Mouse (Mus musculus): Measurements from ENCODE around the gene Rad51b. TPM values are rescaled to one million over a fixed set of nuclear protein-coding genes. Genes with fewer than 3 reads are reported as not detected.
A peak's percentile ranks its signal among the peaks of the same experiment; 100 is the strongest.

Rad51b gene
- polyA plus RNA-seq, 1 experiment from 2014 or later = 8.0 TPM

DNA sequence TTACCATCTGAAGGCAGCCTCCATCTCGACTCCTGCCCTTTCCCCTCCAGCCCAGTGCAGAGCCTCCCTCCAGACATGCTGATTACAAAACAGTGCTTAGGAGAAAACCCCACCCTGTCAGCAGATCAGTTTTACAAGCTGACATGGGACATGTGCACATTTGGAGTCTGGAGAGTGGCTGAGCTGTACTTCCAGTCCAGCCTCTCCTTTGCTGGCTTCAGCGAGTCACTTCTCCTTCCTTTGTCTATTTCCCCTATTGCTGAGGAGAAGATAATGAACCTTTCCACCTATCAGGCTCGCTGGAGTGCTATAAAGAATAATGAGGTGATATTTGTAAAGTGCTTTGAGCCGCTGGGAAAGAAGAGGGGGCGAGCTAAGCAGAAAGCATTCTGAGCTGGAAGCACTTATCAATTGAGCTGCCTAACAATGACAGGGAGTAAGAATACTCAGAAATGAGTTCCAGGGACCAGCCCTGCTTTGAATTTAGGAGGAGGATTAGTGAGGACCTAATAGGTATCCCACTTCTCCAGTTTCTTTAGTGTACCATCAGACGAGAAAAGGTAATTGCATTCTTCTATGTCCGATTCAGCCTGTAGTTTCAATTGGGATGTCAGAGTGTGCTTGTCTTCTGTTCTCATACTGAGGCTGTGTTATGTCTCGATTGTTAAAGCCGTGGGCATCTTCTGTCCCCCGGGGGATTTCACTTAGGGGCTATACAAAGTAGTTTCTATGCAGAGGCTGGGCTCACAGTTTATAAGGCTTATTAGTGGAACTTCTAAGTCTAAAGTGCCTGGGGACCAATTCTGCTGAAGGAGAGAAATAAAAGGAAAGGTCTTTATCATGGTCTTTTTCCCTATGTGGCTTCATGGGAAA is 453.4 kb downstream of the Rad51b start:
- DNase-seq (peak; percentile 81), ATAC-seq (ENCODE audit: insufficient read depth) (peak; percentile 94)
- WGBS = 16% methylated on average over 10 of the region's 10 CpGs
- Histone ChIP-seq H3K27ac (ENCODE audit: low read depth) (peak overlapping the region; percentile 88), H3K4me3 (ENCODE audit: low read depth, low read length) (no peak overlapping the region), H3K4me2 (peak overlapping the region; percentile 31), H3K9ac (peak overlapping the region; percentile 35), H3K9me3 (ENCODE audit: low read depth, low read length) (no peaks in the 10 kb centered on the region), H3K36me3 (ENCODE audit: insufficient read depth) (no peaks in the 10 kb centered on the region), H3K27me3 (ENCODE audit: insufficient read depth, low read length) (no peaks in the 10 kb centered on the region), H3K4me1 (ENCODE audit: insufficient read depth) (peaks cover 55% of the 10 kb centered on the region)
- TF ChIP-seq CTCF (IDR thresholded peaks at IDR 0.05; ENCODE audit: low read depth) = no peak

DNA sequence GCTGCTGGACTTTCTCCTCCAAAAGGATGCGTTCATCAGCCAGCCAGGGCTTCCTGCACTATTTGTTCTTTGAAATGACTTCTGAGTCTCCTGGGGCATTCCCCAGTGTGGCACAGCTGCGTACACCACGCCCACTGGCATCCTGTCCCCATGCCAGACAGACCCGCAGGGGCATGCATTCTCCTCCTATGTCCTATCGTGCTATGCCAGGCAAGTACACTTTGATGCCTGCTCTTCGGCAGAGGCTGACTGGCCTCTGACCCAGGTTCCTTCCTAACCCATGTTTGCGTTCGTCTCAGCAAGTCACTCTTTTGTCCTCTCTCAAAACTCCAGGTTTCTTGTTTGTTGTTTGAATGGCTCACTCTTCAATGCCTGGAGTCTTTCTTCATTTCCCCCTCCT is 454.7 kb downstream of the Rad51b start:
- peak overlapping the region; percentile 24; the same call in 1 of the 2 replicates for H3K9ac ChIP-seq
- H3K9me3 ChIP-seq (ENCODE audit: low read depth, low read length) = no peaks in the 10 kb centered on the region
- H3K27me3 ChIP-seq (ENCODE audit: insufficient read depth, low read length) = no peaks in the 10 kb centered on the region
- no peaks in the 10 kb centered on the region for H3K36me3 ChIP-seq (ENCODE audit: insufficient read depth)
- no peak for TF ChIP-seq CTCF (IDR thresholded peaks at IDR 0.05; ENCODE audit: low read depth)
- no peak overlapping the region for H3K4me3 ChIP-seq (ENCODE audit: low read depth, low read length)
- peak overlapping the region; percentile 88 for H3K27ac ChIP-seq (ENCODE audit: low read depth)
- H3K4me2 ChIP-seq = no peak overlapping the region
- no peak for ATAC-seq (ENCODE audit: insufficient read depth)
- peaks cover 53% of the 10 kb centered on the region for H3K4me1 ChIP-seq (ENCODE audit: insufficient read depth)
- 37% methylated on average over 8 of the region's 8 CpGs for WGBS
- DNase-seq = no peak

DNA sequence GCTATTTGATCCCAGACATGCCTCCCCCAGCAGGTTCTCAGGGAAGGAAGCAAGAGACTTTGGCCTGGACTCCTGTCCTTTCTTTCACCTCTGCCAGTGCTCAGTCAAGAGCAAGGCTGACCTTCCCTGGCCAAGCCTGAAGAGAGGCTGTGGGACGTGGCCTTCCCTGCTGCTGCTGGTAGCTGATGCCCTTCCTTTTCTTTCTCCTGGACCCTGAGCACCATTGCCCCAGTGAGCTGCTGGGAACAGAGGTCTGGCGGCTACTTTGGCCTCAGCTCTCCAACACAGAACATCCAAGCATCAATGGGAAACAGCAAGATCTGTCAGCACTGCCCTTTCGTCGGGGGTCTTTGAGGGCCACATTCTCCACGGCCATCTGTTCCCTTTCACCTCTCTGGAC is 455.1 kb downstream of the Rad51b start:
- Histone ChIP-seq H3K36me3 (ENCODE audit: insufficient read depth) (no peaks in the 10 kb centered on the region), H3K27ac (ENCODE audit: low read depth) (peak overlapping the region; percentile 88; the same call in 1 of the 2 replicates), H3K4me1 (ENCODE audit: insufficient read depth) (peaks cover 57% of the 10 kb centered on the region), H3K9me3 (ENCODE audit: low read depth, low read length) (no peaks in the 10 kb centered on the region), H3K27me3 (ENCODE audit: insufficient read depth, low read length) (no peaks in the 10 kb centered on the region), H3K4me3 (ENCODE audit: low read depth, low read length) (no peak overlapping the region), H3K9ac (0 out of 2 replicates have a peak overlapping the region, but pooled peaks have one; percentile 24), H3K4me2 (no peak overlapping the region)
- no peak for DNase-seq
- WGBS = 36% methylated on average over 5 of the region's 5 CpGs
- ATAC-seq (ENCODE audit: insufficient read depth) = no peak
- no peak for TF ChIP-seq CTCF (IDR thresholded peaks at IDR 0.05; ENCODE audit: low read depth)

DNA sequence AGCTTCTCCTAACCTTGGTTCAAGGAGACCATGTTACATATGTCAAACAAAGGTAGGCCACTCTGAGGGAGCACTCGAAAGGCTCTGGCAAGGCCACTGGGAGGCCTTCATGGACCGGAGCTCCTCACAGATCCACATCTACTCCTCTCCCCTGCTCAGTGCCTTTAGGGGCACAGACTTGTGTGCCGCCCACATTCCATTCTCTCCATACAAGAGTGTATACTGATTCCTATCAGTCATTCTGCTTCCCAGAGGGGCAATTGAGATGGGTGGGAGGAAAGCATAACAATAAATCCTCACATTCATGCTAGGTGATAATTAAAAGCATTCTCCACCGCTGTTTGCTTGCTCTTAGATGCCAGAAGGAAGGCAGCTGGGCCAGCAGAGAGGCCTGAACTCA is 458.5 kb downstream of the Rad51b start:
- Histone ChIP-seq H3K36me3 (ENCODE audit: insufficient read depth) (no peaks in the 10 kb centered on the region), H3K27me3 (ENCODE audit: insufficient read depth, low read length) (no peaks in the 10 kb centered on the region), H3K4me1 (ENCODE audit: insufficient read depth) (peaks cover 53% of the 10 kb centered on the region), H3K9me3 (ENCODE audit: low read depth, low read length) (no peaks in the 10 kb centered on the region), H3K27ac (ENCODE audit: low read depth) (peak overlapping the region; percentile 76), H3K9ac (no peak overlapping the region), H3K4me3 (ENCODE audit: low read depth, low read length) (no peak overlapping the region), H3K4me2 (no peak overlapping the region)
- ATAC-seq (ENCODE audit: insufficient read depth) (peak; percentile 32; the same call in 1 of the 2 replicates), DNase-seq (no peak)
- WGBS = 54% methylated on average over 4 of the region's 4 CpGs
- no peak for TF ChIP-seq CTCF (IDR thresholded peaks at IDR 0.05; ENCODE audit: low read depth)

DNA sequence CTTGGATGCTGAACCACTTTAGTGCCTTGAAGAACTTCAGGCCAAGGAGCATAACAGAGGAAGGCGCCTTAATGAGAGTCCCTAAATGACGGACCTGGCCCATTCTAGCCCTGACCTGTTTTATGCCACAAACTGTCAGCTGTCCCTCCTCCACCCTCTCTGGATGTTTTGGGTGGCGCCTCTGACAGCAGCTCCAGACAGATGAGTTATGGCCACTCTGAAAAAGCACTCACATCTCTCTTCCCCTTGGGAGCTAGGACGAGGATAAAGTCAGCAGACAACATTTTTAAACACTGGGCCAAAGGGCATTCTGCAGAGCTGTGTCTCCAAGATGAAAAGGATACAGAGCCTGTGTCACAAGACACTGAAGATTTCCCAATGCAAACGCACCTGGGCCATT is 459.3 kb downstream of the Rad51b start:
- Histone ChIP-seq H3K9ac (no peak overlapping the region), H3K9me3 (ENCODE audit: low read depth, low read length) (no peaks in the 10 kb centered on the region), H3K27ac (ENCODE audit: low read depth) (peak overlapping the region; percentile 76; the same call in 1 of the 2 replicates), H3K4me3 (ENCODE audit: low read depth, low read length) (no peak overlapping the region), H3K27me3 (ENCODE audit: insufficient read depth, low read length) (no peaks in the 10 kb centered on the region), H3K36me3 (ENCODE audit: insufficient read depth) (no peaks in the 10 kb centered on the region), H3K4me2 (no peak overlapping the region), H3K4me1 (ENCODE audit: insufficient read depth) (peaks cover 48% of the 10 kb centered on the region)
- DNase-seq (no peak), ATAC-seq (ENCODE audit: insufficient read depth) (no peak)
- TF ChIP-seq CTCF (IDR thresholded peaks at IDR 0.05; ENCODE audit: low read depth) = no peak
- WGBS = 41% methylated on average over 5 of the region's 5 CpGs

DNA sequence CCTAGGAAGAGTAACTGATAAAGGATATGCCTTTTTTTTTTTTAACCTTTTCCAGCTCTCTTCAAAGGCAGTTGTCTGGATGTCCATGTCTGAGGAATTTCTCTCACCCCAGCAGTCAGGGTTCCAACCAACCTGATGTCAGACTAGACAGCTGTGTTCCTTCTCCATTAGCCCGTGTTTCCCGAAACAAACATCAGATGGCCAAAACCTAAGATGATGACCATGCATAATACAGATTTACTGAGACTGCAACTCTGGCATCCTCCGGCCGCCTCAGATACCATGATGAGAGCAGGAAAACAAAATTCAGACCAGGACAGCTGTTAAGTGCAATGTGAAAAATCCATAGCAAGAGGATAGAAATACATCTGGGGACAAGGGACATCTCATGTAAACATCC is 460.7 kb downstream of the Rad51b start:
- Histone ChIP-seq H3K9ac (no peak overlapping the region), H3K4me3 (ENCODE audit: low read depth, low read length) (no peak overlapping the region), H3K27ac (ENCODE audit: low read depth) (peak overlapping the region; percentile 56), H3K4me1 (ENCODE audit: insufficient read depth) (peaks cover 47% of the 10 kb centered on the region), H3K27me3 (ENCODE audit: insufficient read depth, low read length) (no peaks in the 10 kb centered on the region), H3K4me2 (no peak overlapping the region), H3K9me3 (ENCODE audit: low read depth, low read length) (no peaks in the 10 kb centered on the region), H3K36me3 (ENCODE audit: insufficient read depth) (no peaks in the 10 kb centered on the region)
- DNase-seq (peak; percentile 69), ATAC-seq (ENCODE audit: insufficient read depth) (no peak; the same call in 1 of the 2 replicates)
- TF ChIP-seq CTCF (IDR thresholded peaks at IDR 0.05; ENCODE audit: low read depth) = no peak
- WGBS = 40% methylated on average over 4 of the region's 4 CpGs

DNA sequence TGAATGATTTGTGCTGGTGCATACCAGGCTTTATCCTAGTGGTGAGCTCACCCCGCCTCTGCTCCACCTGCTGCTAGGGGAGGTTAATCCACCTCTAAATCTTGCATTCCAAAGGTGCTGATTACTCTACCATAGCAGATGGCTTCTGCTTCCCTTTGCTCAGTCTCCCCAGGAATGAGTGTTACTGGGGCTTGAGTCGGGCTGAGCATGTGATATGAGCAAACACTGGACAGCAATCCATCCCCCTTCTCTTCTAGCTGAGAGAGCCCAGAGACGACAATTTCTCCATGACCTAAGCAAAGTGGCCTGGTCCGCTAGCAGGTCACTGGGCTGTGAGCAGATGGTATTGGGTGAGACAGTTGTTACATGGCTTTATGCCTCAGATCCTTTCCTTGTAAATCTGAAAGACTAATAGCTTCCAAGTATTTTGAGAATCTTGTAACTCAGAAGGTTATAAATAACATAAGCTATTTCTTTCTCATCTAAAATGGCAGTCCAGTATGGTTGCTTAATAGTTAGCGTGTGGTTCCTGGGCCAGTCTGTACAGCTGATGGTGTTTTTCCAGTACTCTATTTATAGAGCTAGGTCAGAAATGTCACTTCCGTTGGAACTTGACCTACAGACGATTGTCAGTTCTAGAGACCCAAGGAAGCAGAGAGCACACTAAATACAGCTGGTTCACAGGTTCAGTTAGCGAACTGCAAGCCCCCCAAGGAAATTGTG is 462.3 kb downstream of the Rad51b start:
- peaks cover 44% of the 10 kb centered on the region for H3K4me1 ChIP-seq (ENCODE audit: insufficient read depth)
- H3K9ac ChIP-seq = no peak overlapping the region
- no peaks in the 10 kb centered on the region for H3K36me3 ChIP-seq (ENCODE audit: insufficient read depth)
- ATAC-seq (ENCODE audit: insufficient read depth) (no peak), DNase-seq (no peak)
- H3K4me3 ChIP-seq (ENCODE audit: low read depth, low read length) = no peak overlapping the region
- no peaks in the 10 kb centered on the region for H3K27me3 ChIP-seq (ENCODE audit: insufficient read depth, low read length)
- H3K27ac ChIP-seq (ENCODE audit: low read depth) = 0 out of 2 replicates have a peak overlapping the region, but pooled peaks have one; percentile 31
- no peak overlapping the region for H3K4me2 ChIP-seq
- no peaks in the 10 kb centered on the region for H3K9me3 ChIP-seq (ENCODE audit: low read depth, low read length)
- peak; percentile 23; the same call in 1 of the 2 replicates for TF ChIP-seq CTCF (IDR thresholded peaks at IDR 0.05; ENCODE audit: low read depth)
- 53% methylated on average over 8 of the region's 8 CpGs for WGBS

All from lung, embryonic 14.5 days (tissue).